Mouse (Mus musculus) cerebellum, adult 9-10 months (tissue): ENCODE results near the gene Olfr67.
"Not testable (repeated sequence)": the region's sequence is repeated elsewhere in the genome, so short reads cannot be mapped to it uniquely, and the experiment has no call there.

ENCODE experiments used
- DNase-seq: peaks from one replicate; pipeline ENCODE4 v3.0.0; 2022

The Olfr67 gene

GRCm38 (mm10) chr7:103767687-103768086 is 23.9 kb downstream of the Olfr67 start:
- not testable (repeated sequence) for DNase-seq

DNA sequence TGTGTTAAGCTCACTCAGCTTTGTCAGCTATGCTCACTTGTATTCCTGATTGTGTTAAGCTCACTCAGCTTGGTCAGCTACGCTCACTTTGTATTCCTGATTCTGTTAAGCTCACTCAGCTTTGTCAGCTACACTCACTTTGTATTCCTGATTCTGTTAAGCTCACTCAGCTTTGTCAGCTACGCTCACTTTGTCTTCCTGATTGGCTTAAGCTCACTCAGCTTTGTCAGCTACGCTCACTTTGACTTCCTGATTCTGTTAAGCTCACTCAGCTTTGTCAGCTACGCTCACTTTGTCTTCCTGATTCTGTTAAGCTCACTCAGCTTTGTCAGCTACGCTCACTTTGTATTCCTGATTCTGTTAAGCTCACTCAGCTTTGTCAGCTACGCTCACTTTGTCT is 29.4 kb downstream of the Olfr67 start:
- DNase-seq = not testable (repeated sequence)

- no peak for DNase-seq
Observed at GRCm38 (mm10) chr7:103757233-103757632, 34.4 kb downstream of the Olfr67 start, which contains the start of gene Olfr630. Gene Olfr630 (minus strand): TSS chr7:103757333.

DNA sequence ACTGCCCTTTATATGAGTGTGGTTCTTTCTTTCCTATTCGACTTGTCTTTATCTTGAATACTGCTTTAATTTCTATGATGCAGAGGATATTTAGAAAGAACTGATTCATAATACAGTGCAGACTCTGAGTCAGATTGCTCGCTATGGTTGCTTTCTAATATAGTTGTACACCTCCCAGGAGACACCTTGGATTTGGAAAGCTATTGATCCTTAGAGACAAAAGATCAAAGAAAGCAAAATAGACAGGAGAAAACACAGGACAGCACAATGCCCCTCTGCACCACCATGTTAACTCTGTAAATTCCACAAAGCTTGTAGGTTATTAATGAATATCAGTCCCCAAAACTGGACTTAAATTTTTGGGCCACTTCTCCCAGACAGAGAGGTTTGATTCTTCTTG is 46.8 kb downstream of the Olfr67 start, which contains the start of gene Olfr629:
Olfr629 (minus strand) TSS at position 101 of the 400 bp plus-strand sequence.
- DNase-seq = no peak
